Mouse (Mus musculus): ENCODE results near the gene Nrn1.

Nrn1 gene

DNA sequence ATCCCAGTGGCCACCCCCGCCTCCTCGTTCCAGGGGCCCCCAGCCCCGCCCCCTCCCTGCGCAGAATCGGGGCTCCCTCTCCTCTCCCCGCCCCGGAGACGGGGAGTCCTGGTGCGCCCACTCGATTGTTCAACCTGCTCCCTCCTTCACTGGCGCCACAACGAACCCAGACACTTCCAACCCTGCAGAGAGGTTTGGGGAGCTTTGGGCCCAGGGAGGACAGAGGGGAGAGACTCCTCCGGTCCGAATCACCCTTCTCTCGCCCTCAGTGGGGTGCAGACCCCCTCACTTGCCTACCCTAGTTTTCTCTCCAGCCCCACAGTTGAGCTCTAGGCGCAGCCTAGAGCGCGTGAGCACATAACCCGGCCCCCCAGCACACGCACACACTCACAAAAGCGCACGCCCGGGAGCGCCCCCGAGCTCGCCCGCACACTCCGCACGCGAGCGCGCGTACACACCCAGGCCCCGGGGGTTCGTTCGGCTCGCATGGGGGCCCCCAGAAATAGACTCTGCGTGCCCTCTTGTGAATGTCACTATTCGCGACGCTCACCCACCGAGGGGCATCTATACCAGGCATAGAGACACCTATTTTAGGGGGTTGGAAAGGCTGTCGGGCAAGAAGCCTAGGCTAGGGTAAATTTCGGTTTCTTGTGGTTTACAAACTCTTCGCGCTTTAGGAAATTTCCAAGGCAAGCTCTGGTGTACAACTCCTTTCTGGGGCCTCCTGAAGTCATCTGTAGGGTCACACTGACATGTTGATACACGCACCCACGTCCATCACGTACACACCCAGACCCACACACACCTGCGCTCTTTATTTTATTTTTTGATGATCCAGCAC, at the start of gene Nrn1:
Gene Nrn1 (minus strand): TSS at position 401 of the 841 bp plus-strand sequence.
- no peak for DNase-seq (ENCODE audit: low spot score)

DNA sequence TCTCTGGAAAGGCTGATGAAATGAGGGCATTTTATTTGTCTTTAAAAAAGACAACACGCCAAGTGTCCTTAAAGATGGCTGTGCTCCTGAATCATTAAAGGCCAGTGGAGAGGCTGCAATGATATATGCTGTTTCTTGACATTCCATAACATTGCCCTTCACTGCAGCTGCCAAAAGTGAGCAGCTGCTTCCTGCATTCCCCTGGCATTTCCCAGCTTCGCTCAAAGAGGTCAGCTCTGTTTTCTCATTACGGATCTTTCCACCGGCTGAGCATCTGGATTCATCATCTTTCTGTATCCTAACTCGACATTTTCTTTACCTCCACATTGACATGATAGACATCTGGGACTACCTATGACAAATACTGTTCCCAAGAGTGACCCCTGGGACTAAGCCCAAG, 44.7 kb upstream of the Nrn1 start:
- DNase-seq (ENCODE audit: low spot score): no peak

DNA sequence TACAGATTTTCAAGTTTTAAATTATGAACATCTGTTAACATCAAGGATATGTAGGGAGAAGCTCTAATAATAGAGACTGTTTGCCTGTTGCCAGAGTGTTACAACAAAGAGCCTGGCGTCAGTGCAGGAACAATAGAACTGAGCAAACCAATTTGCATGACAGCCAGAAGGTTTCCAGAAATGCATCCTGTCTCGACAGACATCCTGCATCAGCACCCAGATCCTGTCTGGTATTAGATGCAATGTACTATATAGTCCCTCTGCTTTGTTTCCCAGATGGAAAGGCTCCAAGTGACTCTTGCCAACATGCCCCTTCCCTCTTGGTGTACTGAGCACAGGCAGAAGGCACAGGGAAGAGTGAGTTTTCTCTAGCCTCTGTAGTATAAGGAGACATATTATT, 31.9 kb upstream of the Nrn1 start:
- DNase-seq (ENCODE audit: low spot score): no peak

DNA sequence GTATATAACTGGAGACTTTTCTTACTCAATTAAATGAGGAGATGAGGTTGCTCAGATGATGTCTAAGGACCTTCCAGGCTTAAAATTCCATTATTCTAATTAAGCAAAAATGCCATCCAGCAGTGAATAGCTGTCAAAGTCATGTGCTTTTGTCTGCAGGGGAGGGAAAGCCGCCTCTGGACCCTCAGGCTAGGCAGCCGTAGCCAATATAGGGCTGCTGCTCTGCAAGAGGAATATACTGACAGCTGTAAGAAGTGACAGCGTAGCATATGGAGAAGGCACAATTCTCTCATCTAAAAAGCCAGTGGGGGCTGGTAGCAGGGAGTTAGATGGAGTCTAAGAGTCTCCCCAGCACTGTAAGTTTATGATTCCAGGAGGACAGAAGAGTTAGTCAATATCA, 16.9 kb upstream of the Nrn1 start:
- DNase-seq (ENCODE audit: low spot score): no peak

DNA sequence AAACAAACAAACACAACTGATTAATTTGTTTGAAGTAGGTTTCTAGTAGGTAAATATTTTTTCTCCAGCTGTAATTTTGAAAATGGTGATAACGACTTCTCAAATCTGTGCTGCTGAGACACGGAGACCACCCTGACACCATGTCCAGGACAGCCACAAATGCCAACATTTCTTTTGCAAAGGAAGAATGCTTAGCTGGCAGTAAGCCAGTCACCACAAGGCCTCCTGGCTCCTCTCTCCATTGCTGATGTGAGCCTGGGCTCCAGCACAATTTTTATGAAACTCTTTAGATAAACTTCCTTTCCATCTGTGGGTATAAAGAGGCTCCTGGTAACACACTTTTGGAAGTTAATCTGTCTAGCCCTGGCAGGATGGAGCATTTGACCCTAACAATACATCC, 15.1 kb upstream of the Nrn1 start:
- no peak for DNase-seq (ENCODE audit: low spot score)

DNA sequence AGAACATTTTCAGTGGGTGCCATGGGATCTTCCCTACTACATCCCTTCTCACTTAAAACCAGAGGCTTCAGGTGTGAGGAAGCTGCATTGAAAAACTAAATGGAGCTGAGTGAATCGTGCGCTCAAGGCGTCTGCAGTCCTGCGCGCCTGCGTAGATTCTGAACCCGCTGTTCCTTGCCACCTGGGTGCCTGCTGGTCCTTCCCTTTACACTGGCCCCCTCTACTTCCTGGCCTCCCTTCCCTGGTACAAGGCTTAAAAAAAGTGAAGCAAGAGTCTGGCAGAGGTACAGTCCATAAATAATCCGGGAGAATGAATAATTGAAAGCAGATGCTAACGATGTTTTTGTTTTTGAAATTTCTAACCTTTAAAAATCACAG, 1.7 kb upstream of the Nrn1 start:
- DNase-seq (ENCODE audit: low spot score): no peak

DNA sequence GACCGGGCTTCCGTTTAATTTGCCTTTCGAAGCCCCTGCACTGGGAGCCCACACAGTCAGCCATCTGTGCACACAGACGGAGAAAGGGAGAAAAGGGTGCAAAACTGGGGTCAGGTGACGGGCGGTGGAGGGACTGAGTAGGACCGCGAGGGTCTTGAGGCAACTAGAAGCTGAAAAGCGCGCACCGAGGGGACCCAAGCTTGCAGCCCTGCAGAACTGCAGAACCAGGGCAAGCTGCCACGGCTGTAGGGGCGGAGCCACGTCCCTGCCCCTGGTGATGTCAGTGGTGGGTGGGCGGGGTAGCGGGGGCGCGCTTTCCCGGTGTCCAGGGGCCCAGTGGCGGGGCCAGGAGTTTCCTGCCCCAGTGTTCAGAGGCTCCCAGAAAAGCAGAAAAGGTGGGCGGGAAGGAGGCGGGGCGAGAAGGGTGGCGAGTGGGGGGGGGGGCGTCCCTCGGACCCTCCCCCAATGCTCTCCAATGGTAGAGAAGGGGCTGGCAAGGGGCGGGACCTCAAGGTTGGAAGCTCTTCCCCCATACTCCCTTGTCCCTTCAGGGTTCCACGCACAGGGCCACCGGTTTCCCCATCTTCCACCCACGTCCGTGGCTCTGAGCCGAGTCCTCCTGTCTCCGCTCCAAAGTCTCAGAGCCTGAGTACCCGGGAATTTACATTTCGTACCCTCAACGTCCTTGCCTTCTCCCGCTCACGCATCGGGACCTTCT, 1.1 kb upstream of the Nrn1 start:
- DNase-seq (ENCODE audit: low spot score): no peak

DNA sequence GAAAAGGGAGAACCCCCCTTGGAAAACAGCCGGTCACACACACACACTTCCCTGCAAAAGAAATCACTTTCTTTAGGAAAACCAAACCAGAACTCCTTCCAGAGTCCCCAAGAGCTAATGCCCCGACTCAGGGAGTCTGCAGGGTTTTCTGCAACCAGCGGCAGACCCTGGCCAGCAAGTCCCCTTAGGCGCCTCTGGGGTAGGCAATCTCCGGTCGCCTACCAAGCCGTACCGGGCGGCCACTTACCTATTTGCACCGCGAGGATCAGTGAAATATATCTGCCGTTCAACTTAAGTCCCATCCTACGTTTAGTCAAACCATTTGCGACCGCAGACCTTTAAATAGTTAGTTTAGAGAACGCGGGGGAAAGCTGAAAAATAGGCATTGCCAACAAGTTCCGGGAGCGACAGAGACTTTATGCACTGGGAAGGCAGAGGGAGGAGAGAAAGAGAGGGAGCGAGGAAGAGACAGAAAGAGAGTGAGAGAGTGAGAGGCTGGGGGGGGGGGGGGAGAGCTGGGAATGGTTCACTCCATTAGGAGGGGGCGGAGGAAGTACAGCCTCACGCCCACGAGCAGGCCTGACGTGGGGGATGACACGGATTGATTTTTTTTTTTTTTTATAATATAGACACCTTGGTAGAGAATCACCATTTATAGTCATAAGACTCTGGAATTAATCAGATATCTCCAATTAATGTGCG, 791 bp downstream of the Nrn1 start:
- DNase-seq (ENCODE audit: low spot score): no peak

DNA sequence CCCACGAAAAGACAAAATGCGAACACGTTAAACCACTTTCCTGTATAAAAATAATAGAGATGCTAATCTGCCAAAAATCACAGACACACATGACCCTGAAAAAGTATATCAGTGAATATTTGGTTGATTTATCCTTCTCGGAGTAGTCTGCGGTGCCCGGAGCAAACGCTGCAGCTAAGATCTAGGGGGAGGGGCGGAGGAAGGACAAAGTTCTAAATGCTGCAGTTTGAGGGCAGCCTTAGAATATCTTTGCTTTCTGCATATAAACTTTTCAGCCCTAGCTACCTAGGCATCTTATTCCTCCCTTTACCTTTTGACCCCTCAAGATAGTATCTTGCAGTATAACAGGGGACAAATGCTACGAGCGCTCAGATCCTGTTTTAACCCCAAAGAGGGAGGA, 1.4 kb downstream of the Nrn1 start:
- no peak for DNase-seq (ENCODE audit: low spot score)

DNA sequence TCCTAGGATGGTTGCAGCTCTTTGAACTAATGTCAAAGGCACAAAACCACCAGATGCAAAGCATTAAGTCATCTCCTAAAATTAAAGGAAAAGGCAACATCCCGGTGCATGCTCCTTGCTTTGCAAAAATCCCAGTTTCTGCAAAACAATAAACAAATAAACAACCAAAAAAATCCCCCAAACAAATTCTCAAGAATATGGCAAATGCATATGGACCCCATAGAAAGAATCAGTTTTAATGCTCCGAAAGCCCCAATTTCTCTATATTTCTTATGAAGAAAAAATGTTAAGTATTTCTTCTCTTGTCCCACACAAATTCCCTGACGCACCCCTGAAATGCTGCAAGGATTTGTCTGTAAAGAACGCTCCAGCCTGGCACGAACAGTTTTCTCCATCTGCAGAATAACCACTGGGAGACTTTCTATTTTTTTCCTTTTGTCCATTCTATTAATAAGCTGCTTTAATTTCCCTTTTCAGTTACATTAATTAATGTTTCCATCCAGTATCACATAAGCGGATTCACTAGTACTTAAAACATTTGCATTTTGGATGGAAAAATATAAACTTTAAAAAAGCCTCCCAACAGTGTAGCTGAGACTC, 1.9 kb downstream of the Nrn1 start:
- no peak for DNase-seq (ENCODE audit: low spot score)

DNA sequence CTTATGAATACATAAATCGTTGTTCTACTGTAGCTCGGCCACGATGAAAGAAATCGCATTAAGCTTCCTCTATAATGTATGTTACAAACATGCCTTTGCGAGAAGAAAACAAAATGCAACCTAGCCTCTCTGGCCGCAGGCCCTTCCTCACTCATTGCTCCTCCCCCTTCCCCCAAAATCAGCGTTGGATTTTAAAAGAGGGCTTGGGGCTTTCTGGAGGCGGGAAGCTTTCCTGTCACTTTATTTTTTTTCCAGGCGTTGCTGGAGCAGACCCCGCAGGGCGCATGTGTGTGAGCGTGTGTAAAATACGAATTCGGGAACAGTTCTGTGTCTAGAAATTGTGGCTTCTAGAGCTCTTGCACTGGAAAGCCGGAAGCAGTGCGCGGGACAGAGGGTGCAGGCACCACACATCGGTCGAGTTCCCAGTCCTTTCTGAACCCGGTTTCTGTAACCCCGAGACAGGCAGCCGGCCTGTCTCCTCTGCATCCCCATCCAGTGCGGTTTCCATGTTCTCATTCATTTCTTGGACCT, 2.9 kb downstream of the Nrn1 start:
- no peak for DNase-seq (ENCODE audit: low spot score)

DNA sequence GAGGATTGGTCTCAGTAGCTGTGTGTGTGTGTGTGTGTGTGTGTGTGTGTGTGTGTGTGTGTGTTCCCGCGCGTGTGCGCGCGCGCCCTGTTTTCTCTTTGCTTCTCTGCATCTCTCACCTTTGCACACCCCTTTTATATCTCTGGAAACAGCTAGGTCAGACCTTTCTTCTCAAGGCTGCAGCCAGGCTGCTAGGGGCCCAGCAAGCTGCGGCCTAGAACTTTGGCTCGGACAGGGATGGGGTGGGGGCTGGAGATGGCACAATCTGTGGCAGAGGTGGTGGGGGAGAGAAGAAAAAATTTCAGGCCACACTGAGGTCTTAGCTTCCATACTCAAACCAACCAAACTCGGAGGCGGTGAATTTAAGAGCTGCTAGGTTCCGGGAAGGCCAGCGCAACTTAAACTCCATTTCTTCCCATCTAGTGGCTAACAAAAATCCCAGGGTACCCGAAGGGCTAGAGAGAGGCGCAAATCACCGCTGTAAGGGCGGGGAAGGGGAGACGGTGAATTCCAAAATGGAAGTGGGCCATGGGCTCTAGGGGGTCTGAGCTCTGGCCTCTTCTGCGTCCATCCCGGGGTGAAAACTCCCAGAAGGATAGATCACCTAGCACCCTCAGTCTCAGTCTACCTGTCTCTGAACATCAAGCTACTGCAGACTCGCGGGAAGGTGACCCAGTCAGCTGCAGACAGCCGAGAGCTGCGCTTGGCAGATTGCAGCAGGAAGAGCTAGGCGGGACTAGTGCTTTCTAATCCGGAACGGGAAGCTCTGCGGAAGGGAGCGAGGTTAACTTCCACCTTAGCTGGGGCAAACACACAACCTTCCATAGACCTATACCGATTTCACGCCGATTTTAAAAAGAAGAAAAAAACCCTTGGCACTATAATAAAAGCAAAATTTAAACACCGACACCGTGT, 3.7 kb downstream of the Nrn1 start:
- DNase-seq (ENCODE audit: low spot score): no peak

DNA sequence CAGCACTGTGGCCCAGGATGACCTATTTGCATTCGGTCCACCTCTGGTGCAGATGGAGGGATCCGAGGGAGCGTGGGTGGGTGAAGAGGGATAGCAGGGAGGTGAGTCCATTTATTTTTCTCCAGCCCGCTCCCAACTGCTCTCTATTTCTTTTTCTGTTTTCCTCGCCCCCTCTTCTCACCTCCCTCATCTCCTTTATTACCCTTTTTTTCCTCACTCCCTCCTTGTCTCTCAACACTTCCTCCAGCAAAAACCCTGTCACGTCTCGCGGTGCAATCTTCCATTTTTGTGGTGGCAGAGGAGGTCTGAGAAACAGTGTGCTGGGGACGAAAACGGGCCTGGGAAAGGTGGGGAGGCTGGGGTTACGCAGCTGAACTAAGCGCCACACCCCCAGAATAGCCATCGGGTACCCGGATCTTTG, 4.6 kb downstream of the Nrn1 start:
- no peak for DNase-seq (ENCODE audit: low spot score)

DNA sequence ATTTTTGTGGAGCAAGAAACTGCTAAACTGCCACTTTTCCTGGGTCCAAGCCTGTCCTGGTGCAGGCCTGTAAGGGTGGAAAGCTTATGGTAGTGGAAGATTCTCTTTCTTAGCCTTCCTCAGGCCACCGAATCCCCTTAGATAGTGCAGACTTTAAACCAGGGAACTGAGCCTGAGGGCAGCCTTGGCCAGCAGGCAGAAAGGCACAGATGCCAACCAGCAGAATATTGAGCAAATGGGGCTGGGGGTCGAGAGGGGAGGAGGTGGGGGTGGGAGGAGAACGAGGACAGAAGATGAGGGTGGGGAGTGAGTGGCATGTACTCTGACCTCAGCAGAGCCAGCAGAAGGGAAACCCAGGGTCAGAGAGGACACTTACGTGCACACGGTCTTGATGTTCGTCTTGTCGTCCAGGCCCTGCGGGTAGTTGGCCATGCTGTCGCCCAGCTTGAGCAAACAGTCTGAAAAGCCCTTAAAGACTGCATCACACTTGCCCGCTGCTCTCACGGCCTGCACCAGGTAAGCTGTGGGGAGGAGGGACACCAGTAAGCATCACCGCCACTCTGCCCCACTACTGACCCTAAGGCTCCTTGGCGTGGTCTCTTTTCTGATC, 5.1 kb downstream of the Nrn1 start:
- DNase-seq (ENCODE audit: low spot score): no peak

DNA sequence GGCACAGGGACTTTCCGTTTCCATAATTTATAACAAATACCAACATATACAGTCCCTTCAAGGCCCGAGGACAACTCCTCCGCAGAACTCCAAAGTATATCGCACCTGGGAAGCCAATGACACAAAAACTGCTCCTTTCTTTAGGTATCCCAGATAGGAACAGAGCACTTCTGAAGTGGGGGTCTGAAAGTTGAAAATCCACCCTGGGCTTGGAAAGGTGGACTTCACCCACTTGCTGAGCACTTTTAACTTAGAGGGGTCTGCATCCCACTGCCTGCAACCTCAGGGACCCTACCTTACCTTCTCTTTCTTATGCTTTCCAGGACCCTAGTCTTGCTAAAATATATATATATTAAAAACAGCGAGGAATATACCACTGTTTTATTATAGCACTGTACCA, 6.4 kb downstream of the Nrn1 start:
- DNase-seq (ENCODE audit: low spot score): no peak

DNA sequence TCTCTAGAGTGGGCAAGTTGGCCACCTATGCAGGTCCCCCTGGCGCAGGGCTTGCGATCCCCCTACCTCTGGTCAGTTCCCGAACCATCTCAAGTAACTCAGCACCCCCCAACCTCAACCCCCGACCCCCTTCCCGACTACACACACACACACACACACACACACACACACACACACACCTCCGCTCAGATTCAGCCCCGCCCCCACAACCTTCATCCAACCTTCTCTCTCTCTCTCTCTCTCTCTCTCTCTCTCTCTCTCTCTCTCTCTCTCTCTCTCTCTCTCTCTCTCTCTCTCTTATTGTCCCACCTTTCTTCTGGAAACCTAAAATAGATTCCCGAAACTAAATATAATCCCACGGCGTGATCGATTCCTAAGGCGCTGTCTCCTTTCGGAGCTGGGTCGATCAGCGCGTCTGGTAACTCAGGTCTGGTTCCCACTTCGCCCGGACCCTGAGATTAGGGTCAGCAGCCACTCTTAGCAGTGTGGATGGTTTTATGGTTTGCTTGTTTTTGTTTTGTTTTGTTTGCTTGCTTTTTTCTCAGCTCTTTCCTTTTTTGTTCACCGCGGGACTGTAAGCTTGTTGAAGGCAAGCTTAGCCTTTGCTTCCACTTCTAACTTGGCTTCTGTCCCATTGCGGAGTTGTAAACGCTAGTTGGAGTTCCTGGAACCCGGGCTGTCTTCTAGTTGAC, 7.0 kb downstream of the Nrn1 start:
- DNase-seq (ENCODE audit: low spot score): no peak

DNA sequence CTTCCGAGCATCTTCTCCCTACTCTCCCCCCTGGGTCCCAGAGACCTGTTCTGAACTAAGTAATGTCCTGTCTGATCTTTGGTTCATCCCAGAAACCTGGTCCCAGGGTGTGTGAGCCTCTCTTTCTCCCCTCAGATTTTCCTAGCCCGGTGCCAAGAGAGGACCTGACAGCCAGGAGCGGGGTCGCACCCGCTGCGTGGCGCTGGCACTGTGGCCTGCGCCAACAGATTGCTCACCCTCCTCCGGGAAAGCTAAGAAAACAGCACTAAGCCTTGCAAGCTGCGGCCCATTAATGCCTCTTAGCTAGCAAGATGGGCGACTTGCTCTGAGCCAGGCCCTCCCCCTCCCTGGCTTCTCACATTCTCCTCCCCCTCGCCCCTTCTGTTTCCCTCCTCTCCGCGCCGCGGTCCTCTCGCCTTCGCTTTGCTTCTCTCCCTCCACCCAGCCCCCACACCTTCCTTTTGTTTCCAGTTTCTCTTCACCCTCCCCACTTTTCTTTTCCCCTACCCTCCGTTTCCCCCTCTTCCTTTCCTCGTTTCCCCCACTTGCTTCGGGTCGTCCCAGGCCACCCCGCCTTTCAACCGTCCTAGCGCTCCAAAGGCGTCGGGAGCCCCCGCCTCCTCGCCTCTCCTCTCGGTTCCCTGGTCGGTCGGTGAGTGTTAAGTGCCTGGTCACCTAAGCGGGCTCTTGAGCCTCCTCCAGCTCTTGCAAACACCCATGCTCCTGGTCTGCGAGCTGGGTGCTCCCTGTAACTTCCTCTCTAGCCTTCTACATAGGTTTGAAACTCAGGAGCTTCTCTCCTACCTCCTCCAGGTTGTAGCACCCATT, 7.8 kb downstream of the Nrn1 start:
- DNase-seq (ENCODE audit: low spot score): no peak

DNA sequence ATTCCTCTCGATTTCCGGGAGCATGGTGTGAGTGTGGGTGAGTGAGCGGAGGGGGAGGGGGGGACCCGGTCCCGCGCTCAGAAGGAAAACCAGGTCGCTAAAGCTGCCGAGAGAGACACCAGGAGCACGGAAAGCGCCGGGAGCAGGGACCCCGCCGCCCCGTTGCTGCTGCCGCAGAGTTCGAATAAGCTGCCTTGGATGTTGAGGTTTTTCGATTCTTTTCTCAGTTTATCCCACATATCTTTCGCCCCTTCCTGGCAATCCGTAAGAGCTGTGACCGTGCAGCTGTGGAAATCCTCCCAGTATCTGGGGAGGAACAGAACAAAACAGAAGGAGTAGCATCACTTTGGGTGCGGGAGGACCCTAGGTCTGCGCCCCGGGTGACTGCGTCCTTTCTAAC, 8.4 kb downstream of the Nrn1 start:
- DNase-seq (ENCODE audit: low spot score): no peak

DNA sequence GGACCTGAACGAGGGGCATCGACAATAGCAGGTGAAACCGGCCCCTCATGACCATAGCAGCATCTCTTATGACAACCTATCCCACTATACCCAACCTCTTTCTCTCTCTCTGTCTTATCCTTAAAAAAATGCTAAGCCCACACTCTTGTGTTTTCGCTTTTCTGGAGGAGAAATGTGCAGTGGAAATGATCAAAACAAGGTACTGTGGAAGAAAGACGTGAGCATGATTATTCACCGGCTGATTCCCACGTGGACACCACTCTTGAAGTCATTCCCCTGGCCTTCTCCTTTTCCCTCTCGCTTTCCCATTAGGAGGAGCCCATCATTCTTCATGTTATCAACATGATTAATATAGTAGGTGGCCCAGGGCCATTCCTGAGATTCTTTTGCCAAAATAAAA, 9.1 kb downstream of the Nrn1 start:
- no peak for DNase-seq (ENCODE audit: low spot score)

All from c-Kit-positive CD71-positive TER-119-positive erythroid progenitor cells, embryonic 14.5 days (primary cell).